Mouse (Mus musculus) G1E (cell line): ENCODE data around the gene Bcl2l12.

Experiments
- CTCF ChIP-seq: IDR thresholded peaks from 2 replicates; pipeline ENCODE4 v1.5.1; 2012; ENCODE audit warnings: low read depth, low read length, inconsistent platforms, mixed read lengths
- GATA1 ChIP-seq: IDR thresholded peaks from 2 replicates; pipeline ENCODE4 v1.6.1; 2012; ENCODE audit warnings: borderline replicate concordance, low read length, inconsistent platforms, mixed read lengths
- POLR2AphosphoS5 ChIP-seq: IDR thresholded peaks from 2 replicates; pipeline ENCODE4 v1.6.1; 2012; ENCODE audit warnings: low read depth, low read length, inconsistent platforms; ENCODE audit not compliant: insufficient replicate concordance

DNA sequence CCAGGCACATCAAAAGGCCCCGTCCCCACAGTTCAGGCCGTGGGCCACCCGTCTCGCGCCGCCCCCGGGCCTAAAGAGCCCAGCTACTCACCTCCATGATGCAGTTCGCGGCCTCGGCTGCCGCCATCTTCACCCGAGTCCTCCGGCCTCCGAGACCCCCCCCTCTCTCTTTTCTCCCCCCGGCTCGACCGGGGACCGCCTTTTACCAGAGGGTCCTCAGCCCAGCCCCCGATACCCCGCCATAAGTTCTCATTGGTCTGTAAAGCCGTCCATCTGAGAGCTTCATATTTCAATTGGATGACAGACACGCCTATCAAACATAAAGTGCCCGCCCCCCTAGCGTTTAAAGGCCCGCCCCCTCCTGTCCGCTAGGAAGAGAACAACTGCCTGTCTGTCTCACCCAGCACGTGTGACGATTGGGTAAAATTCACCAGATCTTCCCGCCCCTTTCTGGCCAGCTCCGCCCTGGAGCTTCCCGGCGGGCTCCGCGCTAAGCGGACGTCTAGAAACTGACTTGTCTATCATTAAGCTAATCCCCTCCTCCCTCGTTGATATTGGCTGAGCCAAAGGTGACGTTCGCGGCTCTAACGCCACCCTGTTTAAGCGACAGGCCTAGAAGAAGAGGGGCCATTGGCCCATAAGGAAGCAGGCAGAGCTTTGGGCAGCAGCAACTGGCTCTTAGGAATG is 12.2 kb downstream of the Bcl2l12 start, which contains the start of gene Prmt1:
- TF ChIP-seq CTCF (no peak), GATA1 (no peak), POLR2AphosphoS5 (no peak)
